Mouse (Mus musculus): ENCODE measurements at regions not wholly inside any gene's neighbourhood (a gene's known extent, or its start where the extent isn't known, plus 50 kb on each side); places are given as distances from the start of the nearest gene placed in this dataset.

DNA sequence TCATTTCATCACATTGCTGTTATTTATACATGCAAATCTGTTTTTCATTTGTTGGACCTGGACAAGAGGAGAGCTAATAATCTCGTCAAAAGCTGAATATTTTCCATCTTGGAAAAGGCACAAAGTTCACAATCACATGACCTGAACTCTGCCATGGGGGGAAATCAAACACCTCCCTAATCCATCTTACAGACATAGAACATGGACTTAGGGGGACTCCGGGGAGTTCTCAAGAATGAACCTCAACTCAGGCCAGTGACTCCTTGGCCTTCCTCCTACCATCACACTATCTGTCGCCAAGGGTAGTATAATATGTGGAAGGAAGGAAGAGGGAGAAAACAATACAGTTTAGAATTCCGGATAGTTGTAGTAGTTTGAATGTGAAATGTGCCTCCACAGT is 602.1 kb downstream of the Ebf1 start:
- no peak overlapping the region for H3K9ac ChIP-seq
- no peak for ATAC-seq
- H3K9me3 ChIP-seq (replicated peaks) = no peaks in the 10 kb centered on the region
- 56% methylated on average over 4 of the region's 4 CpGs for WGBS (ENCODE audit: insufficient replicate concordance)
- no peak overlapping the region for H3K4me2 ChIP-seq
- no peak overlapping the region for H3K4me3 ChIP-seq
- no peaks in the 10 kb centered on the region for H3K36me3 ChIP-seq
- no peak overlapping the region for H3K27ac ChIP-seq
- no peaks in the 10 kb centered on the region for H3K27me3 ChIP-seq (replicated peaks)
- H3K4me1 ChIP-seq = no peaks in the 10 kb centered on the region

DNA sequence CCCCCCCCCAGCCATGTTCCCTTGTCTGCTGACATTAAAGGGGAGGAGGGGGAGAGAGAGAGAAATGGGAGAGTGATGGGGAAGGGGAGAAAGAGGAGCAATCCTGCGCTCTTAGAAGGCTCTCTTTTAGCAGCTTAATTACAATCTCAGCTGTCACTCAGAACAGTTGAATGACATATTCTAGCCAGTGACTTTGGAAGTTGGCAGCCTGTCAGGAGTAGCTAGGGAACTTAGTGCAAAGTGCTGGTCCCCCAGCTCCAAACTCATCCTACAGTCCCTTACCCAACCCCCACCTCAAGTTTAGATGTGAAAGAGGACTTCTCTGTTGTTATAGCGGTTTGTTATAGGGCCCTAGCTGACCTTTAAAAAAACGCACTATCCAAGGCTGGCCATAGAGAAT is 604.9 kb downstream of the Ebf1 start:
- Histone ChIP-seq H3K4me3 (no peak overlapping the region), H3K27me3 (replicated peaks) (no peaks in the 10 kb centered on the region), H3K4me1 (no peaks in the 10 kb centered on the region), H3K4me2 (no peak overlapping the region), H3K27ac (no peak overlapping the region), H3K9ac (no peak overlapping the region), H3K9me3 (replicated peaks) (no peaks in the 10 kb centered on the region), H3K36me3 (no peaks in the 10 kb centered on the region)
- no peak for ATAC-seq
- 68% methylated on average over 3 of the region's 3 CpGs for WGBS (ENCODE audit: insufficient replicate concordance)

DNA sequence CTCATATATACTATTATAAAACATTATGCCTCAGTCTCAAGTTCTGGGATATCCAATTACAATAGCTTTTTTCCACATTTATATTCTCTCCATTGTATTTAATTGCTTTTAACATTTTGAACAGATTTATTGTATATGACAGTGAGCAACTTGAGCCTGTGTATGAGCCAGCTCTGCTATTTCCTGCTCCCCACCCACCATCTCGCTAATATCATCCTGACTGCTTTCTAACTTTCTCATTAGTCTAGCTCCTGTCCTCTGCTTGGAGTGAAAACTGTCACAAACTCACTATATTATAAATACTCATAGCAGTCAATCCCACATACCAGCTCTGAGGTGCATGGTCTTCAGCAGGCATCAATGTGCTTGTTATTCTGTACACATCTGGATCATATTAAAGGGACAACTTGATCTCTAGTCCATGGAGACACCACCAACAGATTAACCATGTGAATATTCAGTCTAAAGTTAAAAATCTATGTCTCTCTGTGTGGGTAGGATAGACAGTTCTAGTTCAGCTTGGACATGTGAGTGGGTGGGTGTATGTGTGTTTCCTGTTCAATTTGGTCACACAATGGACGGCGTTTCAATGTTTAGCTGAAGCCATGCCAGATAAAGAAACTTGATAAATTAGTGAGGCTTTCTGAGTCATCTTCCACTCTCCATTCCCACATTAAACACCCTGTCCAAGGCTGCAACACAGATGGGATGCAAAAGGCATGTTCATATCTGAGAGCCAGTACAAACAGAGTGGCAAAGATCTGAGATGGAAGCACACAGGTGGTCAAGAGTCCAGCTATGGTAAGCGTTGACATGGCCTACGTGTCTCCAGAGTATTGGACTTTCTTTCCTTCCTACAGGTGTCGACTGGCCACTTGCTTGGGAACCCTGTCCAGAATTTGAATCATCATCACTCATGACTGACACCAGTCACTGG is 616.1 kb upstream of the Clint1 start:
- no peak overlapping the region for H3K9ac ChIP-seq
- WGBS (ENCODE audit: insufficient replicate concordance) = 62% methylated on average over 6 of the region's 6 CpGs

DNA sequence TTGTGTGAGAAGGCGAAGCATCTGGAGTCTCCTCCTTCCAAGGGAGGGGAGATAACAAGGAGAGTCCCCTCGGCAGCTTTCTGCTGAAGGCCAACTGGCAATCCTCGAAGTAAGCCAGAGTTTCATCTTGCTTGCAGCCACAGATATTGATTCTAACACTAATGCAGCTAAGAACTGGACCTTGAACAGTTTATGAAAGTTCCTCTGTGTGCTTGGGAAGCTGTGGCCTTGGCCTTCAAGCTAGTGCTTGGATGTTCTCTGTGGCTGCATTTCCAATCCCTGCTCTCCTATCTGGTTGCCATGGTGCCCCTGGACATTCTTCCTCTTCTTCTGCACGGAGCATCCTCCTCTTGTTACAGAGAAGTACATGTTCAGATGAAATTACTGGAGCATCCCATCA is 614.8 kb upstream of the Clint1 start:
- H3K4me2 ChIP-seq = no peak overlapping the region
- H3K27ac ChIP-seq = no peak overlapping the region
- no peaks in the 10 kb centered on the region for H3K36me3 ChIP-seq
- H3K4me1 ChIP-seq = no peaks in the 10 kb centered on the region
- no peak overlapping the region for H3K4me3 ChIP-seq
- WGBS (ENCODE audit: insufficient replicate concordance) = 40% methylated on average over 4 of the region's 4 CpGs
- H3K9ac ChIP-seq = no peak overlapping the region
- H3K27me3 ChIP-seq (replicated peaks) = no peaks in the 10 kb centered on the region
- no peaks in the 10 kb centered on the region for H3K9me3 ChIP-seq (replicated peaks)
- ATAC-seq = no peak

More for the DNA sequence above, 616.1 kb upstream of the Clint1 start:
- no peaks in the 10 kb centered on the region for H3K4me1 ChIP-seq
- no peaks in the 10 kb centered on the region for H3K9me3 ChIP-seq (replicated peaks)
- H3K4me2 ChIP-seq = no peak overlapping the region
- no peaks in the 10 kb centered on the region for H3K27me3 ChIP-seq (replicated peaks)
- ATAC-seq = no peak
- H3K27ac ChIP-seq = no peak overlapping the region
- no peak overlapping the region for H3K4me3 ChIP-seq
- H3K36me3 ChIP-seq = no peaks in the 10 kb centered on the region

DNA sequence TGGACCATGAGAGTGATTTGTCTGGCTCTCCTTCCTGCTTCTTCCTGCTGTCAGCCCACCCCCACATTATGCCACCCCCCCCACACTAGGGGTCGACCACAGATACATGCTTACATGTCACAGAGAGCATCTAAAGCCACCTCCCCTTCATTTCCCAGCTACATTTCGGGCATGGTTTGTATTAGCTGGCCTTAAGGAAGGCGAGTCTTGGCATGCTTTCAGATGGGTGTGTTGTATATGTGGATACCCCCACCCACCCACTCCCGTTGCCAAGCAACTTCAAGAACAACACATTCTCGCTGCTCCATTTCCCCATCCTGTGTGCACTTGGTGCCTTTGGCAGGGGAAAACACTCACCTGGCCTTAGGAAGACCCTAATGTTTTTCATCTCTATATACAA is 612.8 kb upstream of the Clint1 start:
- 65% methylated on average over 5 of the region's 5 CpGs for WGBS (ENCODE audit: insufficient replicate concordance)

DNA sequence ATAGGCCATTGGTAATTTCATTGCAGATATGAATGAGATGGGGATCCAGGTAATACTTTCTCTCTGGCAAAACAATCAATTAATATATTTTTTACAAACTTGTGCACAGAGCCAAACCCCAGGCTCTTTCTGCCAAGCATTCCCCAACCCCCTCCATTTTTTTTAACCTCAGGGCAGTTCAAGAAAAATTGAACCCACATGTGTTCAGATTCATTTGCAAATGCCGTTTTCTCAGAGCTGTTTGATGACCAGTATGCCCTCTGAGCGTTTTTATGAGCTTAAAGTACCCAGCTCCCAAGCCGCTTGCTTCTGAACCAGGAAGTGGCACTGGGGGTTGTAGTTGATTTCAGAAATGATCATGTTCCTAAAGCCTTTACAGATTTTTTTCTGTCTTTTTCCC is 611.4 kb upstream of the Clint1 start:
- Histone ChIP-seq H3K4me1 (no peaks in the 10 kb centered on the region), H3K27me3 (replicated peaks) (no peaks in the 10 kb centered on the region), H3K27ac (no peak overlapping the region), H3K9me3 (replicated peaks) (no peaks in the 10 kb centered on the region), H3K36me3 (no peaks in the 10 kb centered on the region), H3K9ac (no peak overlapping the region), H3K4me2 (no peak overlapping the region), H3K4me3 (no peak overlapping the region)
- 62% methylated on average over 3 of the region's 3 CpGs for WGBS (ENCODE audit: insufficient replicate concordance)
- no peak for ATAC-seq

More for the DNA sequence above, 612.8 kb upstream of the Clint1 start:
- Histone ChIP-seq H3K4me3 (no peak overlapping the region), H3K27me3 (replicated peaks) (no peaks in the 10 kb centered on the region), H3K9ac (no peak overlapping the region), H3K4me2 (no peak overlapping the region), H3K36me3 (no peaks in the 10 kb centered on the region), H3K27ac (no peak overlapping the region), H3K9me3 (replicated peaks) (no peaks in the 10 kb centered on the region), H3K4me1 (no peaks in the 10 kb centered on the region)
- no peak for ATAC-seq

DNA sequence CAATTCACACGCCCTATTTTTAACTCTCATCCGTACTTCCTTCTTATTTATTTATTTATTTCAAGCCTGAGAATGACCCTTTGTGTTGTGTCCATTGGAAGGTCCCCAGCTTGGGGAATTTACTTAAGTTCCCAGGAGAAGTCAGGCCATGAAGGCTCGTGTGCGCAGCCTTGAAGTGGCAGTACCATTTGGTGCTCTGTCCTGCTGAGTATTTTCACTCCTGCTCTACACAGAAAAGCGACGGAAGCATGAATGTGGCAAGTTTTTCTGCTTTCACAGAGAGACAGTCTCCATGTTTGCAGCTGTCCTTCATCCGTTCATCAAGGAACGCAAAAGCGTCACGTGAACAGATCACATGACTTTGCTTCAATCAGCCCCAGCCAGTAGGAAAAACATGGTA is 610.2 kb upstream of the Clint1 start:
- Histone ChIP-seq H3K4me2 (no peak overlapping the region), H3K9ac (no peak overlapping the region), H3K4me1 (no peaks in the 10 kb centered on the region), H3K27me3 (replicated peaks) (no peaks in the 10 kb centered on the region), H3K36me3 (no peaks in the 10 kb centered on the region), H3K9me3 (replicated peaks) (no peaks in the 10 kb centered on the region), H3K4me3 (no peak overlapping the region), H3K27ac (no peak overlapping the region)
- 68% methylated on average over 10 of the region's 10 CpGs for WGBS (ENCODE audit: insufficient replicate concordance)
- ATAC-seq = no peak

DNA sequence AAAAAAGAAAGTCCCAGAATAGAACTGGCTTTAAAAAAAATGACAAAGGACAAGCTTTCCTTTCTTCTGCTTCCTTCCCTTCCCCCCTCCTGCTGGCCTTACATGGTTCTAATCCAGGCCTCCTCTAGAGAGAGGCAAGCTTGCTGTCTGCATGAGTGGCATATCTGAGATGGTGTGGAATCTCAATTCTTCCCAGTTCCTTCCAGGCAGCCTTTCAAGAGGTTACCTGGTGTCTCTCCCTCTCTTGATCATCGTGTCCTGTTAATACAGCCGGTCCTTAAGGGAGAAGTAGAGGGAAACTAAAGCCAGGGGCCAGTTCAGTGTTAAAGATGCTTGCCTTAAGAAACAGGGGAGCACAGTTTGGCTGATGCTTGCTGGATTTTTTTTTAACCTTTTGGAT is 607.1 kb upstream of the Clint1 start:
- no peak for ATAC-seq
- WGBS (ENCODE audit: insufficient replicate concordance) = 49% methylated on average over 2 of the region's 2 CpGs

DNA sequence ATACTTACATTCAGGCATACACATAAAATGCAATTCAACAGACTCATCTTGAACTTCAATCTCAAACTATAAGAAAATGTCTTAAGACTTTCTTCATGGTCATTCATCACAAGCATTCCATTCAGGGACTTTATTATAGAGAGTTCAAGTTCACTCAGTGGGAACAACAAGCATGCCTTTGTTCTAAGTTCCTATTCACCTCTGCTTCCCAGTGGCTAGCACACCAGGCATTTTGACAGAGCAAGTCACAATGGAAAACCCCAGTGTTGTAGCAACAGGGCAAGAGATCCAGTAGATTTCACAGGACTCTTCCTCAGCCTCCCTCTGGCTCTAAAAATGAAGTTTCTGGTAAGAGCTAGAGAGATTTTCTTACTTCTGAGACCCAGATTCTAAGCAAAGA is 595.8 kb upstream of the Clint1 start:
- Histone ChIP-seq H3K9me3 (replicated peaks) (peaks cover 5% of the 10 kb centered on the region; the same call in 1 of the 2 replicates), H3K4me2 (no peak overlapping the region), H3K27me3 (replicated peaks) (no peaks in the 10 kb centered on the region), H3K36me3 (no peaks in the 10 kb centered on the region), H3K9ac (no peak overlapping the region), H3K4me3 (no peak overlapping the region), H3K27ac (no peak overlapping the region), H3K4me1 (no peaks in the 10 kb centered on the region)
- no peak for ATAC-seq

More for the DNA sequence above, 607.1 kb upstream of the Clint1 start:
- Histone ChIP-seq H3K4me2 (no peak overlapping the region), H3K9ac (no peak overlapping the region), H3K4me1 (no peaks in the 10 kb centered on the region), H3K27me3 (replicated peaks) (no peaks in the 10 kb centered on the region), H3K4me3 (no peak overlapping the region), H3K27ac (no peak overlapping the region), H3K36me3 (no peaks in the 10 kb centered on the region), H3K9me3 (replicated peaks) (no peaks in the 10 kb centered on the region)

DNA sequence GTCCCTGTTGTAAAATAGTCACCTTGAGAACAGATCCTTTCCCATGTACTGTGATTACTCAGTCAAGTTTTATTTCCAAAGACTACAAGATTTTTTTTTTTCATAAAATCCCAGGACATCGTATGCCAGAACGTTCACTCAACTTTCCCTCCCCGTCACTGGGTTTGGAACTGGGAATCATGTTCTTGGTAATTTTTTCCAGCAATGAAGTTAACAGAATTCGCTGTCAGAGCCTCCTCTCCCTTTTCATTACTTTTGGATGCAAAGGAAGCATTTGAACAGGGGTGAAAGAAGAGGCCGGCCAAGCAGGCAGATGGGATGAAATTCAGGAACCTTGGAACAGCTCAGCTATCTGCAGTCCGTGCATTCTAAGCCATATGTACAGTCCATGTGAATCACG is 589.7 kb upstream of the Clint1 start:
- Histone ChIP-seq H3K27me3 (replicated peaks) (no peaks in the 10 kb centered on the region), H3K9ac (no peak overlapping the region), H3K27ac (no peak overlapping the region), H3K4me2 (no peak overlapping the region), H3K36me3 (no peaks in the 10 kb centered on the region), H3K4me3 (no peak overlapping the region), H3K9me3 (replicated peaks) (no peaks in the 10 kb centered on the region), H3K4me1 (no peaks in the 10 kb centered on the region)
- 66% methylated on average over 7 of the region's 7 CpGs for WGBS (ENCODE audit: insufficient replicate concordance)
- ATAC-seq = no peak

DNA sequence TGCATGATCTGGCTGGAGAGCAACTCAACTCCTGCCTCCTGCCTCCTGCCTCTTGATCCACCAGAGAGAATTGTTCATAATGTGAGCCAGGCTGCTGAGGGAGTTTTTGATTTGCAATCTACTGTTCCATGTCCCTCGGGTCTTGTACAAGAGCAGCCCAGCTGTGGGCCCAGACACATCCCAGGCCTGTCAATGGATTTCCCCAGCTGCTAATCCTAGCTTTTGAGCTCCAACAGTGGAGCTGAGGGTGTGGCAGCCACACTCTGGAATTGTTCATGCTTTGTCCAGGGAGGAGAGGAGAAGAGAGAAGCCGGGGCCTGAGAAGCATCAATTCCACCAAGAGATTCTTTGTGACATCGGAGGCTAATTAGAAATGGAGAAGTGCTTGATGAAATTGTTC is 587.9 kb upstream of the Clint1 start:
- H3K27me3 ChIP-seq (replicated peaks) = no peaks in the 10 kb centered on the region
- H3K9me3 ChIP-seq (replicated peaks) = no peaks in the 10 kb centered on the region
- H3K36me3 ChIP-seq = no peaks in the 10 kb centered on the region
- H3K4me2 ChIP-seq = no peak overlapping the region
- 56% methylated on average over 3 of the region's 3 CpGs for WGBS (ENCODE audit: insufficient replicate concordance)
- H3K4me1 ChIP-seq = no peaks in the 10 kb centered on the region
- no peak for ATAC-seq
- H3K9ac ChIP-seq = no peak overlapping the region
- no peak overlapping the region for H3K27ac ChIP-seq
- H3K4me3 ChIP-seq = no peak overlapping the region

DNA sequence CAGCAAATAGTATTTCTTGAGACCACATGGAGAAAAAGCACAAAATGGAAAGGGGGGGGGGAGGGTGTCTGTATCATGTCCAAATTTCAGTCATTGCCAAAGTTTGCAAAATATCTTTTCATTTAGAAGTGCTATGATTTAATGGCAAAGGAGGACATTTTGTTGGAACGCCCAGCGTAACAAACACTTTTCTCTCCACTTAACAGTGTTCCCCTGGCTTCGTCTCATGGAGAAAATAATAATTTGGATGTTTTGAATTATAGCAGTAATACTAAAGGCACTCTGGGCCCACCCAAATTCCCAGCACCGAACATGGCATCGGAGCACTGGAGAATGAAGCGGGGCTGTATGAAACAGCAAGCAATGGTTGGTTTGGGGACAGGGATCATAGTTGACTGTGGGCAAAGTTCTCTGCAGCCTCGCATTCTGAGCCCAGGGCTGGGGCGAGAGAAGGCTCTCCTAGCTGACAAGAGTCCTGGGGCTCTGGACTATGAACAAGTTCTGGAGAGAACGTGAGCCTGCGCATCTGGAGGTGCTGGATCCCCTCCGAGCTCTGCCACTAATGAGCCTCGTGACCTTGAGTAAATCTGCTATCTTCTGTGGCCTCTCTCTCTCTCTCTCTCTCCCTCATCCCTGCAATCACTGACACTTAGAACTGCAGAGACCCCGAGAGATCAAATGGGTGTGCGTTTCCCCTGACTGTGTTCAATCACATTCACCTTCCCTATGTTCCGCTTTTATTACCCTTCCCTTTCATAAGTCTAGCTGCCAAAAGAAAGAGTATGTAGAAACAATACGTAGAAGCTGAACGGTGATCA is 586.5 kb upstream of the Clint1 start:
- no peaks in the 10 kb centered on the region for H3K4me1 ChIP-seq
- no peaks in the 10 kb centered on the region for H3K27me3 ChIP-seq (replicated peaks)
- no peak overlapping the region for H3K27ac ChIP-seq
- ATAC-seq = no peak
- H3K4me3 ChIP-seq = no peak overlapping the region
- WGBS (ENCODE audit: insufficient replicate concordance) = 74% methylated on average over 17 of the region's 17 CpGs
- no peaks in the 10 kb centered on the region for H3K9me3 ChIP-seq (replicated peaks)
- no peaks in the 10 kb centered on the region for H3K36me3 ChIP-seq
- no peak overlapping the region for H3K4me2 ChIP-seq
- H3K9ac ChIP-seq = no peak overlapping the region

Data from liver, embryonic 12.5 days (tissue).